Mouse (Mus musculus) embryonic fibroblast, embryonic 13.5 days (primary cell): ENCODE measurements around the gene Btbd1.

Experiments used
- CTCF ChIP-seq: IDR thresholded peaks from 2 replicates; pipeline ENCODE4 v1.5.1; 2011; ENCODE audit warnings: mild to moderate bottlenecking, control low read depth, low read length, moderate library complexity, borderline replicate concordance; ENCODE audit not compliant: insufficient read depth
- POLR2A ChIP-seq: IDR thresholded peaks from 2 replicates; pipeline ENCODE4 v1.6.1; 2011; ENCODE audit warnings: low read depth, mild to moderate bottlenecking, control low read depth, low read length, moderate library complexity

- TF ChIP-seq POLR2A (peak; percentile 94), CTCF (no peak)
These were observed 40.0 kb downstream of the Btbd1 start, which contains the start of gene 3110040N11Rik for GRCm38 (mm10) chr7:81789095-81789757.
